Mouse (Mus musculus): ENCODE results near the gene Phc2. TPM values are rescaled to one million over a fixed set of nuclear protein-coding genes. Genes with fewer than 3 reads are reported as not detected.
"Not testable (repeated sequence)": the region's sequence is repeated elsewhere in the genome, so short reads cannot be mapped to it uniquely, and the experiment has no call there.

Gene Phc2
- total RNA-seq, 2 experiments from 2014 or later: 36.1 to 48.5 TPM

DNA sequence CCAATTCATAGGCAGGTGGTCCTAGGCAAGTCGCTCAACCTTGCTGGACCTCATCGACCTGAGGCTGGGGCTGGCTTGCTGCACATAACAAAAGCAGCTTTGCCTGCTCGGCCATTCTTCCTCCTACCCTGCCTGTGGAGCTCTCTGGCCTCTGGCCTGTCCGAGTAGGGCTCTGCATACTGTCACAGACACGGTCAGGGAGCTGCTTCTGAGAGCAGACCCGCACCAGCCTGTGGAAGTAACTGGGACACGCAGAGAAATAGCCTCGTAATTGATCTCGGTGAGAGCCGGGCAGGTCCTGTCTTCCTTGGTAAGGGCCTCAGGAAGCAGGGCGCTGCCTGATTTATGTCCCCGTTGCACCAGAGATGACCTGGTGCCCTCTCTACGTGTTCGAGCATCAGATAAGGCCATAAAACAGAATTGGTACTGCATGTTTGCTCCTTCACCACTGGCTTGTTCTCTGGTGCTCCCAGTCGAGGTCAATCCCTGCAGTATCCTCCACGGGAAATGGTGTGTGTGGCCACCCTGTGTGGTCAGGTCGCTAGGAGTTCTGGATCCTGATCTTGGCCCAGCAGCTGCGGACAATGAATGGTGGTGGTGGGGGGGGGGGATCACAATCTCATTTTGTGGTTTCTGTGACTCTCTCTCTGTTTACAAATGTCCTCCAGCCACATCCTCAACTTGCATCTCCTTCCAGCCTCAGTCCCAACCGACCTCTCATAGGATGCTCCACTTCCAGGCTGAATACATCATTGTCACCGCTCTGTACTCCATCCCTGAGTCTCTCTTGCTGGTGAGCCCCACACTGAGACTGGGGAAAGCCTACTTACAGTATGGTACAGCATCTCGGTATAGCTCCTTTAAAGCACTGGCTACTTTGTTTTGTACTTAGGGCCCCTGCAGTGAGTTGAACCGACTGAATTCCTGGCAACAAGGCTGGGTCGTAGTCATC is 12.5 kb upstream of the Phc2 start:
- no peak for DNase-seq (ENCODE audit: low spot score)
- intact Hi-C loops (cut with DNase I): no loop called here

DNA sequence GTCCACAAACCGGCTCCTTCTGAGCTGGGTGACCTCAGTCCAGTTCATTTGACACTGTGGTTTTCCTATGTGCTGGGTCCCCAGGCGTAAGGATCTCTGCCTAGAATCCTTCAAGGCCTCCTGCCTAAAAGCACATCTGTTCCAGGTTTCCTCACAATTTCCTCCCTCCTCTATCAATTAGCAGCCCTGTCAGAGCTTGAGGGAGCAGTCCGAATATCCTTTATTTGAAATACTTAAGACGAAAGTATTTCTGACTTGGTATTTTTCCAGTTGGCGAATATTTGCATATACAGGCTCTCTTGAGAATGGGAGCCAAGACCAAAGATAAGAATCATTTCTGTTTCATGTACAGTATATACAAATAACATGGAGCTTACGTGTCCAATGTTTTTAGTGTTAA is 8.6 kb upstream of the Phc2 start:
- DNase-seq (ENCODE audit: low spot score): no peak
- intact Hi-C loops (cut with DNase I): no loop called here

DNA sequence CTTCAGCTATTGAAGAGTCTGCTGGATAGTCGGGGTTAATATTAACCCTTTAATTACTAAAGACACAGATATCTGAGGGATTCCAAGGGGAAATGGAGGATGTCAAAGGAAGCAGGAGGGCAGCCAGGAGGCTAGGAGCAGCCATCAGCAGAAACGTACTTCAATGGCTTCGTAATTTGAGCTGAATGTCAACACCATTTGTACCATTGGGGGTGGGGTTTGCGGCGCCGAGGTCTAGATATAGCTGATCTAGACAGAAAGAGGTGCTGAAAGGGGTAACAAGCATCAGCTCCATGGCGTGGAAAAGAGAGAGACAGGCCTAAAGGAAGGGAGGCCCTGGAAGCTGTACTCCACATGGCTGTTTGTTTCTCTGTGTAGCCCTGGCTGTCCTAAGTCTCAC is 7.7 kb upstream of the Phc2 start:
- no peak for DNase-seq (ENCODE audit: low spot score)
- intact Hi-C loops (cut with DNase I): no loop called here

DNA sequence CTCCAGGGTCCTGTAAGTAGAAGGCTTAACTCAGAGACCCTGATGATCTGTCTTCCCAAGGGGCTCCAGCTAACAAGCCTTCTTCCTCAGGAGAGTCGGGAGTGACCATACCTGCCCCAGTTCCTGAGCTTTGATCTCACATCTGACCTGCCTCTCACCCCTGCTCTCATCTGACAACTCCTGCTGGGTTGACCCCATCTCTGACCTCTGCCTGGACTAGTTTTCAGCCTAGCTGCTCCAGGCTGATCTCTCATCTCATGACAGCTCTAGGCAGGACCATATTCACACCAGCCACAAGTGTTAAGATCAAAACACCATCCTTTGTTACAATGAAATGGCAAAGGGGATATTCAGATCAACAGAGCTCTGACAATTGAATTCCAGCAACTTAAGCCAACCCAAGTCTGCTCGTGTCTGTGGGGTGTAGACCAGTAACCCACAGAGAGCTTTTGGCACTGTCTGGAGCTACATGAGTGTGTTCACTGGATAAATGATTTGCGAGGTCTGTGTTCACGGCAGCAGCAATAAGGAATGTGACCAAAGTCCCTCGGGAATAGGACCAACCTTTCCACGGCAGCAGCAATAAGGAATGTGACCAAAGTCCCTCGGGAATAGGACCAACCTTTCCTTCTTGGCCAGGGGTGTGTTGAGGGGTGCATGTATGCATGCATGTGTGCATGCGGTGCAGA is 5.8 kb upstream of the Phc2 start:
- DNase-seq (ENCODE audit: low spot score): no peak

DNA sequence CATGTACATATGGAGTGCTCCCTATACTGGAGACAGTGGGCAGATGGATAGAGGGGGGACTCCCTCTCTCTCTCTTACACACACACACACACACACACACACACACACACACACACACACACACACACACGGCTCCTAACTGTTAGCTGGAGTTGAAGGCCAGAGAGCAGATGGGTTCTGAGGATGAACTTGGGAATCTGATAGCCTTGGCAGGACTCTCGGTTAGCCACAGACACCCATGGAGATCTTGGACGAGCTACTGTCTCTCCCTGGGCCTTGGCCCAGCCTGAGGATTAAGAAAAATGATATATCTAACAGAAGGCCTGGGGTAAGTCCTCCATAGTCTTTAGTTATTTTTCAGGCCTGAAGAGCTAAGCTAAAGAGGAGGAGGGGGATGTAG is 3.0 kb upstream of the Phc2 start:
- intact Hi-C loops (cut with DNase I): no loop called here
- no peak for DNase-seq (ENCODE audit: low spot score)

More for the DNA sequence above, 5.8 kb upstream of the Phc2 start:
- intact Hi-C loops (cut with DNase I): no loop called here

DNA sequence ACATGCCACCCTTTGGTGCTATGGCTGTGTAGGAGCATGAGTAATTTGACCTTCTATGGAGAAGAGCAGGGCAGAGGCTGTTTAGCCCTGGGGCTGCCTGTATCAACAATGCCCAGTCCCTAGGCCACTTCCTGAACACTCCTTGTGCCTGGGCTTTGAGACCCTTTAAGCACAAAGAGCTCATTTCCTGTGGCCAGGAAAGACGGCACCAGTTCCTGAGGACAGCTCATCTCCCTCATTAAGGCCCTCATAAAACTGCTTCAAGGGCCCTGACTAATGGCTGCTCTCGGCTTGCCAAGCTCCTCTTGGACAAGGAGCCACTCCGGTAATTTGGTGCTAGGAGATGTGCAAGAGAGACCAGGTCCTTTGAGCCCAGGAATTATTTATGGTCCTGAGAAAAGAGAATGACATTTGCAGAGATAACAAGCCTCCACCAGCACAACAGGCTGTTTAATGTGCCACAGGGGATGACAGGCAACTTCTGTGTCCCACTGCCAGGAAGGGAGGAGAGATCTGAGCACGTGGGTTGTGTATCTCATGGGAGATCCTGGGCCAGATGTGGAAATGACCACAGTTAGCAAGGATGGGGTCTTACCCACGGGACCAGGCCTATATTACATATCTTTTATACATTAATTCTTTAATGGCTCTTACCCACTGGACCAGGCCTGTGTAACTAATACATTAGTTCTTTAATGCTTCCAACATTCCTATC is 1.8 kb upstream of the Phc2 start:
- no peak for DNase-seq (ENCODE audit: low spot score)
- intact Hi-C loops (cut with DNase I): no loop called here

DNA sequence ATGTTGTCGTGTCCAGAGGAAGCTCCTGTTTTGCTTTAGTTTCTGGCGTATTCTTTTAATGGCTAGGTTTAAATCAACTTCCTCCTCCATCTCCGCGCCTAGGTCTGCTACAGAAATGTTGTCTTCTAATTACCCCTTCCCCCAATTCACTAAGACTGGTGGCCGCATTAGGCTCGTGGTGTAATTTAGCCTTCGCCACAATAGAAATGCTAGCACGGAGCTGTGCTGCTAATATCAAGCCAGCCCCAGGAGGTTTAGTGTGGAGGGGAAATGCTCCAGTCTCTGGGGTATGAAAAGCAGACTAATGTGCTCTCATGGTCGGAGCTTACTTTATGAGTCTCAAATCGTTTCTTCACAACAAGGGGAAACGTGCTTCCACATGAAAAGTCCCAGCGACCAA is 944 bp downstream of the Phc2 start:
- no peak for DNase-seq (ENCODE audit: low spot score)
- intact Hi-C loops (cut with DNase I): no loop called here

DNA sequence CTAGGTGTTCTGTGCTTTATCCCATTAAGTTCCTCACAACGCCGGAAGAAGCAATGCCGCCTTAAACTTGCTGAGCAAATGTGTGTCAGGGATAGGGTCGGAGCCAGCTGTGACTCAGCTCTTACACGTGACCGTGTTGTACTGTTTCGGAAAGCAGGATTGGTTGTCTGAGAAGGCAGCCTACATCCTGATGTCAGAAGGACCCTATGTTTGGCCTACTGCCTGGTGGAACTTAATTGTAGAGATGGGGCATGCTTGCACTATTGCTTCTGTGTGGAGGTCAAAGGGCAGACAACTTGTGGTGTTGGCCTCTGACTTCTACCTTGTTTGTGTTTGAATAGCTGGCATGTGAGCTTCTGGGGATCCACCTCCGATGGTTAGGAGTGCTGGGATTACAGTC is 5.7 kb downstream of the Phc2 start:
- no peak for DNase-seq (ENCODE audit: low spot score)
- intact Hi-C loops (cut with DNase I): no loop called here

DNA sequence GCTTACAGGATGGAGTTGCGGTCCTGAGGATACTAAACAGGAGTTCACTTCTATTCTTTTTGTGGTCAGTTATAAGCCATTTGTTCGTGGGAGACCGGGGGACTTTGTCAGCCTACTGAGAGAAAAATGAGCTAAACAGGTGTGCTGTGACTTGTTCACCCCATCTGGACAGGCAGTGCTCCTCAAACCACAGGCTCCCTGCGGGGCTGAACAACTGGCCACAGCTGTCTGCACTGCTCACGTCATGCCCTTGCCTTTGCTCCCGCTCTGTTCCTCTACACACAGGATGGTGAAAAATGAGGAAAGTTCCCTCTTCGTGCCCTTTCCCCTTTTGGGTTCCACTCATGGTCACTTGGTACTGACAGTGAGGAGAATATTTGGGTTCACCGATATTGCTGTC is 6.6 kb downstream of the Phc2 start:
- DNase-seq (ENCODE audit: low spot score): no peak
- intact Hi-C loops (cut with DNase I): no loop called here

DNA sequence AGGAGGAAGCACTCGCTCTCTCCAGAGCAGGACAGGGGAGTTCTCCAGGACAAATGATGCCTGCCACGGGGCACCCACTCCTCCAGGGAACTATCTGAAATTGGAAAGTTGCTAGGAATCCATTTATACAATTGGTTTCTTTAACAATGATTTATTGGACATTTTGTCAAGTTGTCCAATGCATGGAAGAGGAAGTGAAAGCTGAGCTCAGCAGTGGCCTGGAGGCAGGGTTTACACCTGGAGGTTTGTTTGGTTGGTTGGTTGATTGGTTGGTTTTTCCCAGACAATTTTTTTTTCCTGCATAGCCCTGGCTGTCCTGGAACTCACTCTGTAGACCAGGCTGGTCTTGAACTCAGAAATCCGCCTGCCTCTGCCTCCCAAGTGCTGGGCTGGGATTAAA is 9.5 kb downstream of the Phc2 start:
- intact Hi-C loops (cut with DNase I): no loop called here
- no peak for DNase-seq (ENCODE audit: low spot score)

DNA sequence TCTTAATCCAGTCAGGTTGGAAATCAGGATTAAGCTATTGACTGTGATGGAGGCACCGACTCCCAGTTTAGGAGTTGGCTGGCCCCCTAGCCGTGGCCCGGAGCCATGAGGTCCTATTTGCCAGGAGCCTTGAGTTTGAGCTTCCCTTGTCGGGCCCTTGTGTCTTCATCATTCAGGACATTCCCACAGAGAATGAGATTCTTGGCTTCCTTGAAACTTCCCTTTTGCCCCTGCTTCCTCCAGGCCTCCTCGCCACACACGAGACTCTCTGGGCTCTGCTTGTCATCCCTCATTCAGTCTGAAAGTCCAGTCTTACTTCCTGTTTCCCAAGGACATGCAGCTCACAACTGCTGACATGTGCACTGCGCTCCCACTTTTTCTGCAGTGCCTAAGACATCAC is 11.9 kb downstream of the Phc2 start:
- DNase-seq (ENCODE audit: low spot score); intact Hi-C loops (cut with DNase I): not testable (repeated sequence)

DNA sequence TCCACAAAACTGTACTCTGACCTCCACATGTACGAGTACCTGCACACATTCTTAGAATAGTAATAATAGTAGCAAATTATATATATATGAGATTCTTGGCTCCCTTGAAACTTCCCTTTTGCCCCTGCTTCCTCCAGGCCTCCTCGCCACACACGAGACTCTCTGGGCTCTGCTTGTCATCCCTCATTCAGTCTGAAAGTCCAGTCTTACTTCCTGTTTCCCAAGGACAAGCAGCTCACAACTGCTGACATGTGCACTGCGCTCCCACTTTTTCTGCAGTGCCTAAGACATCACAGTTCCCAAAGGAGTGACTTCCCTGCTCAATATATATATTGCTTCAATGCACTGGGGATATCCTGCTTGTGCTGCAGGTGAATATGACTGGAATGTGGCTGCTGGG is 12.7 kb downstream of the Phc2 start:
- intact Hi-C loops (cut with DNase I); DNase-seq (ENCODE audit: low spot score): not testable (repeated sequence)

DNA sequence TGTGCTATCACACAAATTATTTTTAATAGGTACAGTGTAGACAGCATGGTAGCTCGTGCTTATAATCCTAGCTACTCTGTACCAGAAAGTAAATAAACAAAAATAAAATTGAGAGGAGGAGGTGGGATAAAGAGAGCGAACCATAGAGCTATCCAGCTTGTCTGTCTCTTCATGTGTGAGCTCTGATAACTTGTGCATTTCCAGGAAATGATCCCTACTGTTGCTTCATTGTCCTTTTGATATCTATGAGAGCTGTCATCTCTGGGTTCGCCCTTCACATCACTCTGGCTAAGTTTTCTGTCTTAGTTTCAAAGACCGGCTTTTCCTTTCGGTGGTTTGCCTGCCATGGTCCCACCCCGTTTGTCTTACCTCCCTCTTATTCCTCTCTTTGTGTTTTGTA is 14.7 kb downstream of the Phc2 start:
- intact Hi-C loops (cut with DNase I): no loop called here
- no peak for DNase-seq (ENCODE audit: low spot score)

DNA sequence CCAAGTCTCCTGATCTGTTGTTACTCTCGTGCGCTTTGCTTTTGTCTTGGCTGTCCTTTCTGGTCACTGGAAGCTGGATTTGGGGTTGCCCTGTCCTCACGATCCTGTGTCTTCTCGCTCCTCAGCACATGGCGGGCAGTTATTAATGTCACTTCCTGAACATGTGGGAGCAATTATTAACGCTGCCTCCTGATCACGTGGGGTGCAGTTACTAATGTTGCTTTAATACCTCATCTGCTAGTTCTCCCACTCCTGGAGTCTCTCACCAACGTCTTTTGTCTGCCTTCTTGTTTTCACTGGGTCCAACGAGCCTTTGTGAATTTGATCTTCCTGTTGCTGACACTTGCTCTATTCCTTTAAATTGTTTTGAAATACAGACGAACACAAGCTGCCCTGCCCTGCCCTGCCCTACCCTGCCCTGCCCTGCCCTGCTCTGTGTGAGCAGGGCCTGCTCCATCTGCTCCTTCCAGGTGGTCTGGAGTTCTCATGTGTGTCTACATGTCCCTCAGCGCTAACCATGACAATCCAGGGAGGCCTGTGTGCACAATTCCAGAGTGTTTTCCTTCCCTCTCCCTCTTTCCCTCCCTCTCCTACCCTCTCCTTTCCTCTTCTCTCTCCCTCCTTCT is 16.2 kb downstream of the Phc2 start:
- intact Hi-C loops (cut with DNase I): no loop called here
- no peak for DNase-seq (ENCODE audit: low spot score)

DNA sequence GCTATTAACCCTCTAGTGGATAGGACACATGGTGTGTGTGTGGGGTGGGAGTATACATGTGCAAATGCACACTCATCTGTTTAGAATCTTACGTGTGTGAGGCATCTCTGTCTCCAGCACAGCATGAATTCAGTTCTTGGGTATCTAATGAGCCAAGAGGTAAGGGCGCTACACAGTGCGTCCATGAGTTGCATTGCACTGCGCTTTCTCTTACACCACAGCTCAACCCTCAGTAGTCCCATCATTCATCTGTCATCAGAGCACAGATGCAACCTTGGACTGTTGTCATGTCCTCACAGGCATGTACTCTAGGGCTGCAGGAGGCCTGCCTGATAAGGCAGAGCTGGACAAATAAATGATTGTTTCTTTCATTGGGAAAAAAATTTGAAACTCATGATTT is 18.0 kb downstream of the Phc2 start:
- no peak for DNase-seq (ENCODE audit: low spot score)
- intact Hi-C loops (cut with DNase I): no loop called here

DNA sequence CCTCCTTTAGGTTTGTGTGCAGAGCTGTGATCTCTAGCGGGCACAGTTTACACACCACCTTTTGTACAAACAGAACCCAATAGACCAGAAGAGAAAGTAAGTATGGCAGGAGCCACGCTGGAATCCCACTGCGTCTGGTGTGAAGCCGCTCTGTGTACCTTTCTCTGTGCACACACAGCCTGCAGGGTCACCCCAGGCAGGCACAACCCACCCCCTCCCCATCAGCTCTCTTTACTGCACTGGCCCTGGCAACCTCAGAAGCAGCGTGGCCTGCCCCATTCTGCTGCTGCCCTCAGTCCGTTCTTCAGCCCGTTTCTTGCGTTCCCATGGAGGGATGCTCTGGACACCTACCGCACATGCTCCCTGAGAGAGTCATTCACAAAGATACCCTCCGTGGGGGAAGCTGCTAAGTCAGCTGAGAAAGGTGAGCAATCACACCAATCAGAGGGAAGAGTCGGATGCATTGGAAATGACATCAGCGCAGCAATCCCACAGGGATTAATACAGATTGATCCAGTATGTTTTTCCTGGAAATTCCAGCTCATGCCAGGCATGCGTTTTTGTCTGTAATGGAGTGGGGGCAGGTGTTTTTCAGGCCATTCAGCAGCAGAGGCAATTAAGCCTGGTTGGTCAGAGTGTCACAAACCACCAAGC is 24.2 kb downstream of the Phc2 start:
- intact Hi-C loops (cut with DNase I): no loop called here
- DNase-seq (ENCODE audit: low spot score): no peak

DNA sequence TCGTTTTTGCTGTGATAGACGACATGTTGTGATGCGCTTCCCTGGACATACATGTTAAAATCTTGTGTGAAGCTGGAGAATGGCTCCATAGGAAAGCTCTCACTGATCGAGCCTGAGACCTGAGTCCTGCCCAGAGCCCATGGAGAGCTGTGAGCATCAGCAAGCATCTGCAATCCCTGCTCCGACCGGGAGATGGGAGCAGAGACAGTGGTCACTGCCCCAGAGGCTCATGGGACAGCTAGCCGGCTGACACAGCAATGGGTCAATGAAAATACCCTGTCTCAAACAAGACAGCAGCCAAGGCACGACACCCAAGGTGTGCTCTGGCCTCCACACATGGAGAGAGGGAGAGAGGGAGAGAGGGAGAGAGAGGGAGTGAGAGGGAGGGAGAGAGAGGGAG is 26.6 kb downstream of the Phc2 start:
- DNase-seq (ENCODE audit: low spot score): no peak
- intact Hi-C loops (cut with DNase I): no loop called here

DNA sequence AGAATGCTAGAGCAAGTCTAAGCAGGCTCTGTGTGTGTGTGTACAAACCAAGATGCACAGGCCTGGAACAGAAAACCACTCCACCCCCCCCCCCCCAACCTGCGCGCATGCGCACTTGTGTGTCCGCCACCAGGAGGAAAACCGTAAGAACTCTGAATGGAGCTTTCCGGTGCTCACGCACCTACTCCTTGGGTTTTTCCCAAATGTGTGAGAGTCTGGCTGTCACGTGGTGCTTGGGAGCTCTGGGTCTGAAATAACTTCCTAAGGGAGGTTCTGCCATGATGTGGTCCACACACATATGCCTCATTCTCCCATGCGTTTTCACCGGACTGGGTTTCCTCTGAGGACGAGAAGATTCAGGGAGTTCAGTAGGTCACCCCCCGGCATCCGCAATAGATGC is 27.8 kb downstream of the Phc2 start:
- intact Hi-C loops (cut with DNase I): no loop called here
- no peak for DNase-seq (ENCODE audit: low spot score)

DNA sequence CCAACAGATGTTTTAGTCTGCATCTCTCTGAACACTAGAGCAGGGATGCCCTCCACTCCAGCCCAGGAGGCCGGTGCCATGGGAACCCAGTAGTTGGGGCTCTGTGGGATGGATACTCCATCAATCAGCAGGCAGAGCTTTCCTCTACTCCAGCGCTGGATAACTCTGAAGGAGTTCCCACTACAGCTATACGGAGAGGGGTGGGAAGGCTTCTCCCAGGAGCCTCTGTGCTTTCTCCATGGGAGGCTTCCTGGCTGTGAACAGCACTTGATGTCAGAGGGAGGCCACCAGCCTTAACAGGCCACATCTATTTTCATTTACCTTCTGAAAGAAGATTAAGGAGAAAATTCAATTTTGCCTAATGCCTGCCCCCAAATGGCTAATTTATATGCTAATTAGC is 29.2 kb downstream of the Phc2 start:
- intact Hi-C loops (cut with DNase I): no loop called here

DNA sequence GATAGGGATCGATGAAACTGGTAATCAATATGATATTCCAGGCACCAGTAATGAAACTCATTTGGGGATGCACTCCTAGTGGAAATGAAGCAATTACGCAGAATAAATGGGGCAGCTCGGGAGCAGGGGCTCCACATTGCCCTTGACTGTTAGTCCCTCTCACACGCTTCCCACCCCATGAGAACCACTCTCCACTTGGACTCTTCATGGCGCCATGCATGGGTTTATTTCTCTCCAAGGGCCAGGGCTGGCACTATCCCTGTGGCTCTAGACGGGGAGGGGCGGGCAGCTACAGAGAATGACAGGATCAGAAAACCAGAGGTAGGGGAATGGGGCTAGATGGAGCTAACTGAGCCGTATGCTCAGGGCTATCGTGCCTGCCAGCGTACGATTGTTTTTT is 29.6 kb downstream of the Phc2 start:
- intact Hi-C loops (cut with DNase I): no loop called here
- no peak for DNase-seq (ENCODE audit: low spot score)

More for the DNA sequence above, 29.2 kb downstream of the Phc2 start:
- no peak for DNase-seq (ENCODE audit: low spot score)

Data from heart, postnatal 25 days (tissue).